Mouse (Mus musculus): ENCODE data around the gene Rps8.

DNA sequence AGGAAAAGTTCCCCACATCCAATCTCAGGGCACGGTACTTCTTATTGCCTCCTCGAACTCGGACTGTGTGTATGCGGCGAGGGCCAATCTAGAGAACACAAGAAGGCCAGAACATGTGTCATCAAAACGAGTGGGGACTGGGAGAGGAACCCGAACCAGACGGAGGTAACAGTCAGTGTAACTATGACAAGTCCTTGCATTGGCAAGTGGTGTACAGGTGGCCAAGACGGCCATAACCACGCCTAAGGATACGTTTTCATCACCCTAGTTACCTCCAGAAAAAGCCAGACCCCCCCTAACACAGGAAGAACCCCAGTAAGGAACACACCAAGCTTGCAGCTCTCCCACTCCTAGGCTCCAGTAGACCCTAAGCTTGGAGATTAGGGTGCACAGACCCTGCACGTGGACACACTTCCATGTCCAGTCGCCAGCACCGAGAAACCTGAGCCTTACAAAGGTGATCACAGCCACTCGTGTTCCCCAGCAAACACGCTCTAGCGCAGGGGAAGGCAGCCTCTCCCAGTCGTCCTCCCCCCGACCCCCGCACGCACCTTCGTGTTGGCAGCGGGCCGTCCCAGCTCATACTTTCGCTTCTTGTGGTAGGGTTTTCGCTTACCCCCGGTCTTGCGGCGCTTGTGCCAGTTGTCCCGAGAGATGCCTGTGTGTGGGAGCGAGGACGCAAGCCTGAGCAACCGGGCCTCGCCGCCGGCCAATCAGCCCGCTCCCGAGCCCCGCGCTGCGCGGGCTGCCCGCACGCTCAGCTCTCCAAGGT is 837 bp downstream of the Rps8 start:
- TF ChIP-seq POLR2A (IDR thresholded peaks at IDR 0.05; ENCODE audit: extremely low read depth, insufficient read depth, low read length) (no peak), CTCF (IDR thresholded peaks at IDR 0.05; ENCODE audit: extremely low read depth, insufficient read depth, low read length) (no peak)

Measured in cortical plate, adult 2 months (tissue).